Mouse (Mus musculus) C2C12 (cell line): ENCODE results near the gene Fam192a.

ENCODE experiments used
- CEBPB ChIP-seq: IDR thresholded peaks from one replicate; pipeline ENCODE4 v1.6.1; 2011; ENCODE audit warnings: low read depth, mild to moderate bottlenecking, control low read depth, moderate library complexity
- CTCF ChIP-seq: IDR thresholded peaks from one replicate; pipeline ENCODE4 v1.5.1; 2011; ENCODE audit not compliant: control insufficient read depth, insufficient read depth, insufficient read length
- MAX ChIP-seq: IDR thresholded peaks from one replicate; pipeline ENCODE4 v1.6.1; 2011; ENCODE audit warnings: mild to moderate bottlenecking, control low read depth
- MYOG ChIP-seq: IDR thresholded peaks from one replicate; pipeline ENCODE4 v1.6.1; 2011; ENCODE audit not compliant: control insufficient read depth, insufficient read length; ENCODE audit errors: extremely low read depth
- USF1 ChIP-seq: IDR thresholded peaks from one replicate; pipeline ENCODE4 v1.6.1; 2011; ENCODE audit warnings: low read depth, mild to moderate bottlenecking, control low read depth, moderate library complexity

DNA sequence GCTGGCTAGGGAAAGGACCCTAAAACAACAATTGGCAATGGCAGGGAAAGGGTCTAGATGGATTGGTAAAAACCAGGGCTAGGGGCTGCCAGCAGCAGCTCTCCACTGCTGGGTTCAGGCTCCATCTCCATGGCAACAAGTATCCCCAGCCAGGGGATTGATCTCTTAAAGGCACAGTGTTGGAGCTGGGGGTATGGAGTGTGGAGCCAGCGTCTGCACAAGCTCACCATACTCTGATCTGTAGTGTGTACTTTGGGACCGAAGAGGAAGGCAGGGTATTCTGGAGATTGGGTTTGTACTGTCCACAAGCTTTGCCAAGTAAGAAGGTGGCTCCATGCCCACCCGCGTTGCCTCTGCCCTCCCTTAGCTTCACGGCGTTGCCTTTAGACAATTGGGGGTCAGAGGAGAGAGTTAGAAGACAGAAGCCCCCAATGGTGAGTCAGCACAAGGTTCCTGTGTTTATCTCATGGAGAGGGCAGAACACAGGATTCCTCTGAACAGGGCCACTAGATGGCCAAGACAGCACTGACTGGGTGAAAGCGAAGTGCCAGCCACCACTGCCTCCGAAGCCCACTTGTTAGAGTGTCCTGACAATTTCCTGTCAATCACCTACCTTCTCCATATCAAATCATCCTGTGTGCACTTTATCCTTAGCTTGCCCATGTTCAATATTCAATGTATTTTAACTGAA, 34.5 kb downstream of the Fam192a start:
- TF ChIP-seq CTCF, result no peak
- TF ChIP-seq MAX, result no peak
- no peak for TF ChIP-seq USF1
- TF ChIP-seq MYOG, result no peak
- TF ChIP-seq CEBPB, result no peak
